Mouse (Mus musculus): ENCODE data around the gene Hps1. TPM values are rescaled to one million over a fixed set of nuclear protein-coding genes. Genes with fewer than 3 reads are reported as not detected.

Hps1 gene
- 14.4 and 15.6 TPM in 2 replicates for polyA plus RNA-seq (2015; fragmentation: Nextera tagmentation; extraction: Ambion mirVana)

DNA sequence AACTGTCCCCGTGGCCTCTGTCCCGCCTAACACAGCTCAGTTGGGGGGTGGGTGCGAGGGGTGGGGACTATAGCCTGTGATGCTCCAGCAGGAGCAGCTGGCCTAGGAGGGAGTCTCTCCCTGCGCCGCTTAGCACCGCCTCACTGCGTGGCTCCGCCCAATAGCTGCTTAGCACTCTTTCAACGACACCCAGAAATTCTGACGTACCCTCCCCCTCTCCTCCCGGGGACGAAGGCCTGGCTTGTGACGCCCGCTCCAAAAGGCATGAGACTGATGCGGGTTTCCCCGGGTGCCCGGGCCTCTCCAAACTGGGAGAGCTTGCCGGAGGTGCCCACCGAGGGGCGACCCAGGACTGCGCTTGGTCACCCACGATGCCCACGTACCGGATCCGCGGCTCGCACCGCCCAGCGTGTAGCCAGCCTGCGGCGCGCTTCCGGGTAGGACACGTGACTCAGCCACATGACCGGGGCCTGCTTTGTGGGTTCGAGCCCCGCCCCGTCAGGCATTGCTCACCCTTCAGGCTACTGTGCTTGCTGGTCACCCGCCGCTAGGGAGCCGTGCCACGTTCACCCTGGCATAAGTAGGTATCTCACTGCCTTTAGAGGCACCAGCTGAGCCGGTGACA lies at the start of gene Hps1:
Hps1 (minus strand) TSS at position 448 of the 625 bp plus-strand sequence.
- WGBS, result under 1% methylated on average over 43 of the region's 43 CpGs
- peak within 1 kb of the TSS; percentile 80 for H3K4me3 ChIP-seq (replicated peaks; ENCODE audit: low read length)
- 0 out of 2 replicates have a peak, but pooled peaks cover 3% of the 10 kb centered on the region for H3K4me1 ChIP-seq (ENCODE audit: control insufficient read depth, insufficient read depth, low read length)
- no peaks in the 10 kb centered on the region for H3K9me3 ChIP-seq (replicated peaks; ENCODE audit: control insufficient read depth, low read length)
- H3K9ac ChIP-seq (ENCODE audit: low read length), result peak within 1 kb of the TSS; percentile 85
- H3K4me2 ChIP-seq (ENCODE audit: low read depth, low read length), result peak within 1 kb of the TSS; percentile 86
- H3K36me3 ChIP-seq (ENCODE audit: control insufficient read depth, insufficient read depth, low read length), result no peaks in the 10 kb centered on the region
- peak; percentile 98 for ATAC-seq (ENCODE audit: insufficient read depth, low FRiP score)
- peak within 1 kb of the TSS; percentile 90 for H3K27ac ChIP-seq (ENCODE audit: low read length)
- no peaks in the 10 kb centered on the region for H3K27me3 ChIP-seq (ENCODE audit: control insufficient read depth, insufficient read depth, low read length)

DNA sequence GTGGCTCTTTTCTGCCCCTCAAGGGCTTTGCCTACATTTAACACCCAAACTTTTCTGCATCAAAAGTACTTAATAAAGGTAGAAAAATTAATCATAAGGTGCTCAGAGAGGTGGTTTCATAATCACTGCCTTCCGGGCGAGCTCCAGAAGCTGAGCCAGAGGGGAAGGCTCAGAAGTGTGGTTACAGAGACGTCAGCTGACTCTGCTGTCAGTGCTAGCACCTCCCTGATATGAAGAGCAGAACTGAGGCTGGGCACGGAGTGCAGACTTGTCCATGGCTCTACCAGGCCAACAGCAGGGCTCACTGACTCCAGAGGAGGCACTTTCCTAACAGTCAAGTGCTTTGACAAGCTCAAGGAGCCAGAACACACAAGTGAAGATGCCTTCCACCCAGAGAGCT lies 49.4 kb upstream of the Hps1 start:
- Histone ChIP-seq H3K9me3 (replicated peaks; ENCODE audit: control insufficient read depth, low read length) (no peaks in the 10 kb centered on the region), H3K9ac (ENCODE audit: low read length) (no peak overlapping the region), H3K27ac (ENCODE audit: low read length) (no peak overlapping the region), H3K36me3 (ENCODE audit: control insufficient read depth, insufficient read depth, low read length) (no peaks in the 10 kb centered on the region), H3K4me2 (ENCODE audit: low read depth, low read length) (no peak overlapping the region), H3K27me3 (ENCODE audit: control insufficient read depth, insufficient read depth, low read length) (no peaks in the 10 kb centered on the region), H3K4me3 (replicated peaks; ENCODE audit: low read length) (no peak overlapping the region), H3K4me1 (ENCODE audit: control insufficient read depth, insufficient read depth, low read length) (peaks cover 6% of the 10 kb centered on the region)
- ATAC-seq (ENCODE audit: insufficient read depth, low FRiP score), result no peak
- 57% methylated on average over 4 of the region's 4 CpGs for WGBS

DNA sequence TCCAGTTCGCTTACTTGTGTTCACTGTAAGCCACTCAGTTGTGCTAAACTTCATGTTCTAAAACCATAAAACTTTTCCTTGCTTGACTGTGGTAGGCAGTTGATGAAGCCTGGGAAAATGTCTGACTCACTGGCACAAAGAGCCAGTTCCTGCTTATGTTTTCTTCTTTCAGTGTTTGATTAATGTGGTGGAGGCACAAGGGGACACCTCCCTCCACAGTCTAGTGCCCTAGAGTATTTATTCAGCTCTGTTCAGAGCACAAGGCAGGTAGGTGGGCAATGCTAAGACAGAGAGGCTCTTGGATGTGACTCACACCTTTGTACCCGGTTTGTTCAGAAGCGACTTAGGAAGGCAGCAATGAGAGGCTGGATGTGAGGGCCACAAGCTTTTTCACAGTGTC lies 48.1 kb upstream of the Hps1 start:
- no peak overlapping the region for H3K9ac ChIP-seq (ENCODE audit: low read length)
- no peaks in the 10 kb centered on the region for H3K9me3 ChIP-seq (replicated peaks; ENCODE audit: control insufficient read depth, low read length)
- H3K4me3 ChIP-seq (replicated peaks; ENCODE audit: low read length), result no peak overlapping the region
- no peaks in the 10 kb centered on the region for H3K27me3 ChIP-seq (ENCODE audit: control insufficient read depth, insufficient read depth, low read length)
- peaks cover 6% of the 10 kb centered on the region for H3K4me1 ChIP-seq (ENCODE audit: control insufficient read depth, insufficient read depth, low read length)
- ATAC-seq (ENCODE audit: insufficient read depth, low FRiP score), result no peak
- no peak overlapping the region for H3K4me2 ChIP-seq (ENCODE audit: low read depth, low read length)
- H3K27ac ChIP-seq (ENCODE audit: low read length), result no peak overlapping the region
- no peaks in the 10 kb centered on the region for H3K36me3 ChIP-seq (ENCODE audit: control insufficient read depth, insufficient read depth, low read length)
- 79% methylated on average over 3 of the region's 3 CpGs for WGBS

DNA sequence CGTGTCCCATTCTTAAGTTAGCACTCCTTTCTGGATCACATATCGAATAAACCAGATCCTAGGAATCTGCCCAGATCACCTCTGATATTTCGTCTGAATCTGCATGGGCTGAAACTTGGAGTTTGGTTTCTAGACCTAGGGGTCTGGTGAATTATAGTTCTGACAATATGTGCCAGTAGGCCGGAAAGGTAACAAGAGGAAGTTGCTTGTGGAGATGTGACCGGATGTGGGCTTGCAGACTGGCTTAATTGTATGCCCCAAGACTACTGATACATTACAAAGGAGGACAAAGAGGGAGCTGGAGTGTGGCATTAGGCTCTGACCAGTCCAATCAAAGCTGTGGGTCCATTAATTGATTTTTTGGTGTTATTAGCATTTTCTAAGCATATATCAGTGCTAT lies 40.3 kb upstream of the Hps1 start:
- Histone ChIP-seq H3K4me2 (ENCODE audit: low read depth, low read length) (no peak overlapping the region), H3K27me3 (ENCODE audit: control insufficient read depth, insufficient read depth, low read length) (no peaks in the 10 kb centered on the region), H3K9ac (ENCODE audit: low read length) (no peak overlapping the region), H3K27ac (ENCODE audit: low read length) (no peak overlapping the region), H3K9me3 (replicated peaks; ENCODE audit: control insufficient read depth, low read length) (no peaks in the 10 kb centered on the region), H3K4me1 (ENCODE audit: control insufficient read depth, insufficient read depth, low read length) (no peaks in the 10 kb centered on the region), H3K4me3 (replicated peaks; ENCODE audit: low read length) (no peak overlapping the region), H3K36me3 (ENCODE audit: control insufficient read depth, insufficient read depth, low read length) (no peaks in the 10 kb centered on the region)
- WGBS, result 90% methylated on average over 5 of the region's 5 CpGs
- no peak for ATAC-seq (ENCODE audit: insufficient read depth, low FRiP score)

DNA sequence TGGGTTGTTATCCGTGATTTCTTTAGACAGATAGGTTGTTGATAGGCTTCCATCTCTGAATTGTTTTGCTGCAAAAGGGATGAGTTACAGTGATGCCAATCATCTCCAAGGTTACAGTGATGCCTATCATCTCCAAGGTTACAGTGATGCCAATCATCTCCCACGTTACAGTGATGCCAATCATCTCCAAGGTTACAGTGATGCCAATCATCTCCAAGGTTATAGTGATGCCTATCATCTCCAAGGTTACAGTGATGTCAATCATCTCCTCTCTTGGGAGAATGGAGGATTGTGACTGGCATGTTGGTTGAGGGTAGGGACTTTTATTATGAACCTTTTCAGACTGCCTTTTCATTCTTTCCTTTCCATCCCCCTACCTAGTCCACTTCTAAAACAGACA lies 38.0 kb upstream of the Hps1 start:
- no peak overlapping the region for H3K9ac ChIP-seq (ENCODE audit: low read length)
- H3K27me3 ChIP-seq (ENCODE audit: control insufficient read depth, insufficient read depth, low read length), result no peaks in the 10 kb centered on the region
- H3K4me2 ChIP-seq (ENCODE audit: low read depth, low read length), result no peak overlapping the region
- ATAC-seq (ENCODE audit: insufficient read depth, low FRiP score), result no peak
- 75% methylated on average over 2 of the region's 2 CpGs for WGBS
- H3K4me3 ChIP-seq (replicated peaks; ENCODE audit: low read length), result no peak overlapping the region
- H3K9me3 ChIP-seq (replicated peaks; ENCODE audit: control insufficient read depth, low read length), result no peaks in the 10 kb centered on the region
- H3K36me3 ChIP-seq (ENCODE audit: control insufficient read depth, insufficient read depth, low read length), result no peaks in the 10 kb centered on the region
- no peak overlapping the region for H3K27ac ChIP-seq (ENCODE audit: low read length)
- 0 out of 2 replicates have a peak, but pooled peaks cover 4% of the 10 kb centered on the region for H3K4me1 ChIP-seq (ENCODE audit: control insufficient read depth, insufficient read depth, low read length)

DNA sequence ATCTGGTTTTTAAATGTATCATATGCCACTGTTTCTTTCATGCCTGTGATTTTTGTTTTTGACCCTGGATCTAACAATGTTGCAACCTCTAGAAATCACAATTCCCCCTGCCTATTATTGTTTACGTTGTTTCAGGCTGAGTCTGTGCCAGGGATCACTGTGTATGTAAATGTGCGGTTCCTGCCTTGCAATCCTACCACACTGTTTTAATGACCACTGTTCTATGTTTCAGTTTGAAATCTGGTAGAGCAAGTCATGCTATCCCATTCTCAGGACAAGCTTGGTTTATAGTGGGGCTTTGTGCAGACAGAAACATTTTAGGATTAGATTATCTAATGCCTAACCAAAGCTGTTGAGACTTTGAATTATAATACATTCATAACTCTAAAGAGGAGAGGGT lies 36.5 kb upstream of the Hps1 start:
- no peak for ATAC-seq (ENCODE audit: insufficient read depth, low FRiP score)
- H3K9ac ChIP-seq (ENCODE audit: low read length), result no peak overlapping the region
- H3K9me3 ChIP-seq (replicated peaks; ENCODE audit: control insufficient read depth, low read length), result no peaks in the 10 kb centered on the region
- 0 out of 2 replicates have a peak, but pooled peaks cover 4% of the 10 kb centered on the region for H3K4me1 ChIP-seq (ENCODE audit: control insufficient read depth, insufficient read depth, low read length)
- H3K36me3 ChIP-seq (ENCODE audit: control insufficient read depth, insufficient read depth, low read length), result no peaks in the 10 kb centered on the region
- H3K27ac ChIP-seq (ENCODE audit: low read length), result no peak overlapping the region
- no peak overlapping the region for H3K4me2 ChIP-seq (ENCODE audit: low read depth, low read length)
- no peak overlapping the region for H3K4me3 ChIP-seq (replicated peaks; ENCODE audit: low read length)
- 82% methylated on average over 2 of the region's 2 CpGs for WGBS
- H3K27me3 ChIP-seq (ENCODE audit: control insufficient read depth, insufficient read depth, low read length), result no peaks in the 10 kb centered on the region

DNA sequence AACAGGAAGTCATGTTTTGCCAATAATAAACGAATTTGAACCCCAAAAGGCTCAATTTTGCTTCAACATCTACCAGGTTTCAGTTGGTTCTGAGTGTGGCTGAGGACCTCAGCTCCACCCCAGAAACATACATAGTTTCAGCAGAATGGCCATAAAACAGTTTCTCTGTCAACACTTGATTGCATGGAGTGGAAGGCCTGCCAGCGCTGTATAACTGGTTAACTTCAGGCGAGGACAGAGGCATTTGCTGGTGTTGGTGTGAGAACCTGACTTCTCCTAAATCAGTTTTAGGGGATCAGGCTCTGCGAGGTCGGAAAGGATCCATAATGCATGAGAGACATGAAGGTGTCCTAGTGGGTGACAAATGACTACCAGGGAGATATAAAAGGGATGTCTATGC lies 30.4 kb upstream of the Hps1 start:
- H3K27ac ChIP-seq (ENCODE audit: low read length), result no peak overlapping the region
- no peak for ATAC-seq (ENCODE audit: insufficient read depth, low FRiP score)

DNA sequence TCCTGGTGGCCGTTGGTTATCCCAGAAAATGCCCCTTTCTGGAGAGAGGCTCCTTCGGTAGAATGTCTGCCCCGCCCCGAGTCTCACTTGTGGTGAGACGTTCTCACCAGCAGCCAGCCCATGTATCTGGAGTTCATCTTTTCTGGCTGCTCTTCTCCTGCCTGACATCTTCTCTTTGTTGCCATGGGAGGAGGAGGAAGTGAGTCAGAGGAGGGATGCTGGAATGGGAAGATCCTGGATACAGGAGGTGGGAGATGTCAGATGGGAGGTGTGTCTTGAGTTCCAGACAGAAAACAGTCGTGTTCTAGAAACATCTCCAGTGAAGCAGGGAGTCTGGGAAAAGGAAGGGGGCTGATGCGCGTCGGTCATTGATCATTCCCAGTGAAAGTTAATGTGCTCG lies 29.7 kb upstream of the Hps1 start:
- 71% methylated on average over 10 of the region's 10 CpGs for WGBS
- Histone ChIP-seq H3K27me3 (ENCODE audit: control insufficient read depth, insufficient read depth, low read length) (no peaks in the 10 kb centered on the region), H3K27ac (ENCODE audit: low read length) (no peak overlapping the region), H3K9me3 (replicated peaks; ENCODE audit: control insufficient read depth, low read length) (no peaks in the 10 kb centered on the region), H3K36me3 (ENCODE audit: control insufficient read depth, insufficient read depth, low read length) (no peaks in the 10 kb centered on the region), H3K4me3 (replicated peaks; ENCODE audit: low read length) (no peak overlapping the region), H3K4me2 (ENCODE audit: low read depth, low read length) (no peak overlapping the region), H3K4me1 (ENCODE audit: control insufficient read depth, insufficient read depth, low read length) (0 out of 2 replicates have a peak, but pooled peaks cover 4% of the 10 kb centered on the region), H3K9ac (ENCODE audit: low read length) (no peak overlapping the region)
- ATAC-seq (ENCODE audit: insufficient read depth, low FRiP score), result no peak

More for the DNA sequence above, 30.4 kb upstream of the Hps1 start:
- WGBS, result 70% methylated on average over 5 of the region's 5 CpGs
- no peaks in the 10 kb centered on the region for H3K36me3 ChIP-seq (ENCODE audit: control insufficient read depth, insufficient read depth, low read length)
- no peak overlapping the region for H3K9ac ChIP-seq (ENCODE audit: low read length)
- no peak overlapping the region for H3K4me3 ChIP-seq (replicated peaks; ENCODE audit: low read length)
- H3K4me1 ChIP-seq (ENCODE audit: control insufficient read depth, insufficient read depth, low read length), result 0 out of 2 replicates have a peak, but pooled peaks cover 4% of the 10 kb centered on the region
- H3K4me2 ChIP-seq (ENCODE audit: low read depth, low read length), result no peak overlapping the region
- no peaks in the 10 kb centered on the region for H3K27me3 ChIP-seq (ENCODE audit: control insufficient read depth, insufficient read depth, low read length)
- no peaks in the 10 kb centered on the region for H3K9me3 ChIP-seq (replicated peaks; ENCODE audit: control insufficient read depth, low read length)

DNA sequence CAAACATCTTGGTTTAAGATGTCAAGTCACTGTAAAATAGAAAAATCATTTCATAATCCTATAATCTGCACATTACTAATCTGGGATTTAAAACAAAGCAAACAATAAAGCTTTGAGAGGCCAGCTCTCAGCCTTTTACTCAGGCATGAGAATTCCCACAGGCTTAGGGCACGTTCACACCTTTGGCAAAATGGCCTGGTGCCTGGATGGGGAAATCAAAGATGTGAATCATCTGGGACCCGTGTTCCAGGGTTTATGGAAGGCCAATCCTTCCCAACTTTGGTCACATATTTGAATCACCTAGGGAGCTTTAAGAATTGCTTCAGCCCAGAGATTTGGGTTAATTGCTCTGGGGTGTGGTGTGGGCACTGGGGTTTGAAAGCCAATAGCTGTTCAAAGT lies 18.1 kb upstream of the Hps1 start:
- WGBS, result 53% methylated on average over 2 of the region's 2 CpGs

More for the DNA sequence above, 18.1 kb upstream of the Hps1 start:
- H3K27me3 ChIP-seq (ENCODE audit: control insufficient read depth, insufficient read depth, low read length), result no peaks in the 10 kb centered on the region
- no peak overlapping the region for H3K4me2 ChIP-seq (ENCODE audit: low read depth, low read length)
- no peak overlapping the region for H3K9ac ChIP-seq (ENCODE audit: low read length)
- no peaks in the 10 kb centered on the region for H3K9me3 ChIP-seq (replicated peaks; ENCODE audit: control insufficient read depth, low read length)
- no peak for ATAC-seq (ENCODE audit: insufficient read depth, low FRiP score)
- no peak overlapping the region for H3K27ac ChIP-seq (ENCODE audit: low read length)
- no peaks in the 10 kb centered on the region for H3K36me3 ChIP-seq (ENCODE audit: control insufficient read depth, insufficient read depth, low read length)
- 0 out of 2 replicates have a peak, but pooled peaks cover 2% of the 10 kb centered on the region for H3K4me1 ChIP-seq (ENCODE audit: control insufficient read depth, insufficient read depth, low read length)
- no peak overlapping the region for H3K4me3 ChIP-seq (replicated peaks; ENCODE audit: low read length)
